Mouse (Mus musculus): ENCODE measurements around the gene Cdc20b. TPM values are rescaled to one million over a fixed set of nuclear protein-coding genes. Genes with fewer than 3 reads are reported as not detected.

Gene Cdc20b
- total RNA-seq, 2 experiments from 2014 or later = not detected

- DNase-seq (ENCODE audit: low spot score in 2 of 2) = no peak
- intact Hi-C loops (cut with DNase I) = no loop called here
Observed at GRCm38 (mm10) chr13:113021521-113021920, 13.4 kb upstream of the Cdc20b start.

GRCm38 (mm10) chr13:113022467-113022866 lies 12.4 kb upstream of the Cdc20b start:
- no peak for DNase-seq (ENCODE audit: low spot score in 2 of 2)
- intact Hi-C loops (cut with DNase I) = no loop called here

DNA sequence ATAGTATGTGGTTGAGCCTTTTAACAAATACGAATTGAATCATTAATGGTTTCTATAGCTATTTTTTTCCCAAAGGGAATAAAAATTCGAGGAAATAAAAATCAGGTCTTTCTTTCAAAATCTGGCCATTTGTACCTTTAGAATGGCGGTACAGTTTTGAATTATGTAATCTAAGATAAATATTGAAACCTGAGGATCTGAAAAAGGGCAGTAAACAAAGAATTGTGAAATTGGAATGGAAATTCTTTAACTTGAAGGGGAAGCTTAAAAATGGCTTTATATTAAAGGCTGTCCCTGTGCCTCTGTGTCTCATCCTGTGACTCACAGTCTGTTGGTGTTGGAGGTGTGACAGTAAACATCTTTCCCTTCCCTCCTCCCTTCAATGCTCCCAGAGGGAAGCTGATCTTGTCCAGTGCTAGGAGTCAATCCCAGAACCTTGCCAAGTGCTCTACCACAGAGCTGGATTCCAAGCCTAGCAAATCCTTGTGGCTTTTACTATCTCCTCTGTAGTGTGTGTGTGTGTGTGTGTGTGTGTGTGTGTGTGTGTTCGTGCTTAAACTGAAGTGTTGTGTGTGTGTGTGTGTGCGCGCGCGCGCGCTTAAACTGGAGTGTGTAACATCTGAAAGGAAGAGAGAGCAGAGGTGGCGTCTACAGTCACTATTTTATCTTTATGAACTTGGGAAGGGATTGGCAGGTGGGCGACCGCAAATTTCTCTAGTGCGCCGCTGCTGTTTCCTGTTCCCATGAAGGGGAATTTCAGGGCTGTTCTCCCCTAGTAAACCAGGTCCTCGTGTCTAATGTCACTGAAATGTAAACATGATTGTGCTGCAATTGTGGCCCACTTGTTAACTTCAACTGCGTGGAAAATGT lies 11.4 kb upstream of the Cdc20b start:
- intact Hi-C loops (cut with DNase I) = no loop called here
- DNase-seq (ENCODE audit: low spot score in 2 of 2) = no peak

- intact Hi-C loops (cut with DNase I) = no loop called here
- DNase-seq (ENCODE audit: low spot score in 2 of 2) = no peak
Observed at GRCm38 (mm10) chr13:113031351-113031750, 3.6 kb upstream of the Cdc20b start.

DNA sequence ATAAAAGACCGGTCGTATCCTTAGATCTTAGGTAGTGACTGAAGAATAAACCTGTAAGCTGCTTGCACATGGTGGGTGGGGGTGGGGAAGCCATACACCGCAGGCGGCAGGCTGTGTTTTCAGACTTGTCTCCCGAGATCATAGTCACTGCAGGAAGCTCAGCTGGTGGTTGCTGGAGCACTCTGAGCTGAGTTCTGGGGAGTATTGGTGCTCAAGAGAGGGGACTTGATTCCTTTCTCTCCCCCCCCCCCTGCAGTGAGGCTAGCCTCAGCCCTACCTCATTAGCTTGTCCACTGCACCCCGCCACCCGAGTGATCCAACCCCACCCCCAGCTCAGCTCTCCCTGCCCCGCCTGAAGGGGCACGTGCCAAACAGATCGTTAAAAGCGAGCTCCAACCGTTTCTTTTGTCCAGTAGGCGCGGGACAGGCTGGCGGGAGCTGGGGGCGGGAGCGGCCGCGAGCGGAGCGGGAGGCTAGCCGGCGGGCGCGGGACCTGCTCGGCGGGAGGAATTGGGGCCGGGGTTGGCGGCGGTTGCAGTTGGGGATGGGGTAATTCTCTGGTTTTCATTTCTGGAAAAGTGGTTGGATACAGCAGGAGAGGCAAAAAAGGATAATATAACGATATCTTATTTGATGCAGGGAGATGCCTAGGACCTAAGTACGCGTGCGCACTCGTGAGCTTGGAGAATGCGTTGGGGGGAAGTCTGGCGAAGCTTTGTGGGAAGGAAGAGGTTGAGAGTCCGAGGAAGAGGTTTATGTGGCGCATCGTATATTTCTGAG lies 2.9 kb upstream of the Cdc20b start:
- intact Hi-C loops (cut with DNase I) = no loop called here
- DNase-seq (ENCODE audit: low spot score in 2 of 2) = peak; percentile 39 to 46

GRCm38 (mm10) chr13:113032831-113033230 lies 2.1 kb upstream of the Cdc20b start:
- DNase-seq (ENCODE audit: low spot score in 2 of 2) = no peak
- intact Hi-C loops (cut with DNase I) = no loop called here

DNA sequence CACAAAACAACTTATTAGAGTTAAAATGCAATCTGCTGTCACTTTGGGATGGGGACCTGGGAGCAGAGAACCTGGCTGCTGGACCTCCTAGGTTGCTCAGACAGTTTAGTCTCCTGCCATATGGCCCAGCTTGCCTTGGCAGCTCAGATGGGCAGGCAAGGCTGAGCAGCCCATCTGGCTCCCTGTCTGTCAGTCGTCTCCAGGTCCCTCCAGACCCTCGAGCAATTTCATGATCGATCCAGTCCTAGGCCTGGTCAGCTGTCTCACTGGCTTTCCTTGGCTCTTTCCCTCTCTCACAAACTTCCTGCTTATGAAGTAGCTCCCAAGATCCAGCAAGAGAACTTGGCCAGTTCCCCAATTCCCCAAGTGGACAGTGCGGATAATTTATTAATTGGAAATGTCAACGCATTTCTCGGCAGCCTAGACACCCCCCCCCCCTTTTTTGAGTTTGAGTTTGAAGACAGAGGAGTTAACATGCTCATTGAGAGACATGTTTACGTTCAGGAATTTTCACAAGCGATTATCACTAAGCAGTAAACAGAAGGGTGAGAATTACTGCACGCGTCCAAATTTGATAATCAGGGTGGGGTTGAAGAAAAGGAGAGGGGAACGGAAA lies 532 bp upstream of the Cdc20b start:
- intact Hi-C loops (cut with DNase I) = loop anchor here (2.0 kb wide), 1 partner anchor 48 kb away; the partner anchor contains the start of gene Ccno
- DNase-seq (ENCODE audit: low spot score in 2 of 2) = no peak

- peak; percentile 48 to 62 for DNase-seq (ENCODE audit: low spot score in 2 of 2)
- intact Hi-C loops (cut with DNase I) = loop anchor here (2.0 to 5.0 kb wide), 3 partner anchors 49 to 364 kb away; partner anchors contain the start of genes Ccno, Dhx29 and Mtrex
Observed at GRCm38 (mm10) chr13:113035852-113036251, 941 bp downstream of the Cdc20b start.

GRCm38 (mm10) chr13:113044876-113045275 lies 10.0 kb downstream of the Cdc20b start:
- DNase-seq (ENCODE audit: low spot score in 2 of 2) = no peak

GRCm38 (mm10) chr13:113045458-113046110 lies 10.7 kb downstream of the Cdc20b start:
- intact Hi-C loops (cut with DNase I) = loop anchor here (5.0 to 10.0 kb wide), 3 partner anchors 92 to 569 kb away; partner anchors contain the start of gene Snx18
- DNase-seq (ENCODE audit: low spot score in 2 of 2) = no peak

More at GRCm38 (mm10) chr13:113044876-113045275, 10.0 kb downstream of the Cdc20b start:
- intact Hi-C loops (cut with DNase I) = loop anchor here (5.0 to 10.0 kb wide), 3 partner anchors 92 to 570 kb away; partner anchors contain the start of gene Snx18

- intact Hi-C loops (cut with DNase I) = loop anchor here (5.0 to 10.0 kb wide), 3 partner anchors 91 to 568 kb away; partner anchors contain the start of gene Snx18
- DNase-seq (ENCODE audit: low spot score in 2 of 2) = peak; percentile 15 to 24
Observed at GRCm38 (mm10) chr13:113046211-113046883, 11.4 kb downstream of the Cdc20b start, which contains the start of gene Gpx8. TSS of gene Gpx8 (minus strand) at chr13:113046410.

DNA sequence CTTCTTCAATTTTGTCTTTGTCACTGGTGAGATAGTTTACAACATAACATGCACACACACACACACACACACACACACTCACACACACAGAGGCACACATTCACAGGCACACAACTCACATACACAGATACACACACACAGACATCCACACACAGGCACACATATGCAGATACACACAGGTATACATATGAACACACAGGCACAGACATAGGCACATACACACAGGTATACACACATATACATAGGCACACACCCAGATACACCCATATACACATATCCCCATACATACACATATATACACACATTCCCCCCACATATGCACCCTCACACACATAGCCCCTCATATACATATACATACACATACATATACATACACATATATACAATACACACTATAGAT lies 12.1 kb downstream of the Cdc20b start:
- no peak for DNase-seq (ENCODE audit: low spot score in 2 of 2)

DNA sequence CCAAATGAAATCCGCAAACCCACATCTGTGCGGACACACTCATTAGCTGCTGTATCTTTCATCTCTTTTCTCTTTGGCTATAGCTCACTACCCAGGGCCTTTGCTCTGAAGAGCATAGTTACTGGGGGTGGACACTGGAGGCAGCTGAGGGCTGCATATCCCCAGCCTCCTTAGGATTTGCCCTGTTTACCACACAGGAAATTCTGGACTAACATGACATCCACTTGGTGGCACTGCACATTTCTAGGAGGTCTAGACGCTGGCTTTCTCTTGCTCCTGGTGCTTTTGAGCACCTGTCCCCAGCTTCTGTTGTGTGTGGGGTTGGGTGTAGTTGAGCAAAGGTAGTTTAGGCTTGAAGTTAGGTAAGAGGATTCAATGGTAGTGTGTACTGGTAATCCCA lies 12.7 kb downstream of the Cdc20b start:
- DNase-seq (ENCODE audit: low spot score in 2 of 2) = no peak
- intact Hi-C loops (cut with DNase I) = loop anchor here (5.0 to 10.0 kb wide), 3 partner anchors 90 to 567 kb away; partner anchors contain the start of gene Snx18

More for the DNA sequence above, 12.1 kb downstream of the Cdc20b start:
- intact Hi-C loops (cut with DNase I) = loop anchor here (5.0 to 10.0 kb wide), 3 partner anchors 90 to 568 kb away; partner anchors contain the start of gene Snx18

DNA sequence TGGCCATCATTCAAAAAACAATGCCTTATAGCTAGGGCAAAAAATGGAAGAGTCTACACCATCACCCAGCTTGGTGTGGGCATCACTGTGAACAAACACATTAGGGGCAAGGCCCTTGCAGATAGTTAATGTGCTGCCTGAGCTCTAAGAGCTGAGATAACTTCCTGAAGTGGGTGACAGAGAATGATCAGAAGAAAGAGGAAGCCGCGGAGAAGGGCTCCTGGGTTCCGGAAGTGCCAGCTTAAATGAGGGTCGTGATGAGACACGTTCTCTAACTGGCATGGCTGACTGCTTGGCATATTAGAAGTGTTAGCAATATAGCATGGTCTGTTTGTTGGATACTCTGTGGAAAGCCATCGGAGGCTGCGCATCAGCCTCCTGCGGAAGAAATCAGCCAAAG lies 19.3 kb downstream of the Cdc20b start:
- intact Hi-C loops (cut with DNase I) = no loop called here
- DNase-seq (ENCODE audit: low spot score in 2 of 2) = no peak

- intact Hi-C loops (cut with DNase I) = no loop called here
- no peak for DNase-seq (ENCODE audit: low spot score in 2 of 2)
Observed at GRCm38 (mm10) chr13:113055826-113056225, 20.9 kb downstream of the Cdc20b start.

GRCm38 (mm10) chr13:113061746-113062145 lies 26.8 kb downstream of the Cdc20b start:
- intact Hi-C loops (cut with DNase I) = no loop called here

GRCm38 (mm10) chr13:113064542-113064941 lies 29.6 kb downstream of the Cdc20b start:
- no peak for DNase-seq (ENCODE audit: low spot score in 2 of 2)
- intact Hi-C loops (cut with DNase I) = no loop called here

More at GRCm38 (mm10) chr13:113061746-113062145, 26.8 kb downstream of the Cdc20b start:
- DNase-seq (ENCODE audit: low spot score in 2 of 2) = no peak

DNA sequence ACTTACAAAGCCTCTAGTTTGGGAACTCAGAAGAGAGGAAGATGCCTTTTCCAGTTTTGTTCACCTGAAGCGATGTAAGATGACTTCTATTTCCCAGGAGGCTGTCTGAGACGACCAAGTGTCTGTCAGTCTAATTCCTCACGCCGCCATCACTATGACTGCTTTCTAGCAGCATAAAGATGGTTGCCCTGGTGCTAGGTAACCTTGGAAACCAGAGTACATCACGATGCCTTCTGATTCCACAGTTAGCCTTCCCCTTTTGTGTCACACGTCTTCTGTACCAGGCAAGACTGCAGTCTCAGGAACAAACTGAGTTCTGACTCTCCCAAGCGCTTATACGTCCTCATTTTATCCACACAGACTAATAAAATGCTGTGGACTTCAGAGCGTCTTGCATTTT lies 44.1 kb downstream of the Cdc20b start:
- intact Hi-C loops (cut with DNase I) = no loop called here
- no peak for DNase-seq (ENCODE audit: low spot score in 2 of 2)

All from left cerebral cortex, postnatal 36 days (tissue).